Mouse (Mus musculus): ENCODE measurements at regions not wholly inside any gene's neighbourhood (a gene's known extent, or its start where the extent isn't known, plus 50 kb on each side); places are given as distances from the start of the nearest gene placed in this dataset.

DNA sequence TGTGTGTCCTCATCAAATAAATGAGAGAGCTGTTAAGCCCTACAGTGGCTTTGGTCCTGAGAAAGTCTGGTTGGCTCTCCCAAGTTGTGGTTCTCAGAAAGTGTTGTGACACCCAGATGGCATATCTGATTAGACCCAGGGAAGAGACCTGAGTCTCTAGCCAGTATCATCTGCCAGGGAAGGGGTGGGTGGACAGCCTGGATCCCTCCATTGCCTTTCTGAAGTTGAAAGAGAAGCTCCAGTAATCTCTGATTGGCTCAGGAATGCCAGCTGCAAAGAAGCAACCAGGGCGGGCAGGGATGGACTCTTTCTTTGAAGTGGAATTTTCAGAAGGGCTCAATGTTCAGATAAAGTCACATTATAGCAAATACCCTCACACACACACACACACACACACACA, 361.8 kb upstream of the Gm10131 start:
- TF ChIP-seq CTCF (IDR thresholded peaks at IDR 0.05; ENCODE audit: control insufficient read depth, insufficient read depth, insufficient read length): no peak
- no peak for TF ChIP-seq USF1 (IDR thresholded peaks at IDR 0.05; ENCODE audit: low read depth)
- no peak for TF ChIP-seq FOSL1 (IDR thresholded peaks at IDR 0.05; ENCODE audit: insufficient read depth, low read length, poor library complexity, severe bottlenecking)

All from C2C12 (cell line).